Mouse (Mus musculus) forebrain, embryonic 14.5 days (tissue): ENCODE measurements around the gene Daam1. TPM values are rescaled to one million over a fixed set of nuclear protein-coding genes. Genes with fewer than 3 reads are reported as not detected.

ENCODE experiments used
- ATAC-seq: fragments of 200-750 bp; cut with Nextera tagmentation; 2 replicates; pipeline ENCODE4 v1.8.0; 2017; ENCODE audit warnings: mild to moderate bottlenecking, moderate library complexity
- DNase-seq: peaks from one replicate; pipeline ENCODE4 v3.0.0-alpha.2; 2015; ENCODE audit warnings: low spot score
- H3K27ac ChIP-seq: fragments of 300-500 bp; sonication (generic); 2 replicates; pipeline ENCODE4 v1.5.1; 2014; ENCODE audit warnings: low read depth, mild to moderate bottlenecking, control low read depth, low read length, moderate library complexity
- H3K27me3 ChIP-seq: fragments of 300-500 bp; sonication (generic); replicated peaks from 2 replicates; pipeline ENCODE4 v1.6.1; 2014; ENCODE audit warnings: low read length, control low read depth, mixed read lengths; ENCODE audit not compliant: control insufficient read depth, insufficient read depth
- H3K36me3 ChIP-seq: fragments of 300-500 bp; sonication (generic); 2 replicates; pipeline ENCODE4 v1.6.1; 2014; ENCODE audit warnings: low read length, control low read depth; ENCODE audit not compliant: control insufficient read depth, insufficient read depth
- H3K4me1 ChIP-seq: fragments of 300-500 bp; sonication (generic); 2 replicates; pipeline ENCODE4 v1.6.1; 2014; ENCODE audit warnings: antibody characterized with exemption, low read length, control low read depth; ENCODE audit not compliant: control insufficient read depth, insufficient read depth
- H3K4me2 ChIP-seq: fragments of 300-500 bp; sonication (generic); 2 replicates; pipeline ENCODE4 v1.6.1; 2014; ENCODE audit warnings: mild to moderate bottlenecking, control low read depth, low read length
- H3K4me3 ChIP-seq: fragments of 300-500 bp; sonication (generic); 2 replicates; pipeline ENCODE4 v1.5.1; 2014; ENCODE audit warnings: low read depth, low read length, control low read depth
- H3K9ac ChIP-seq: fragments of 300-500 bp; sonication (generic); 2 replicates; pipeline ENCODE4 v1.6.1; 2014; ENCODE audit warnings: mild to moderate bottlenecking, low read length, control low read depth, moderate library complexity
- H3K9me3 ChIP-seq: fragments of 300-500 bp; sonication (generic); replicated peaks from 2 replicates; pipeline ENCODE4 v1.6.1; 2016; ENCODE audit warnings: low read length, control low read depth, mixed read lengths; ENCODE audit not compliant: control insufficient read depth
- WGBS: fragments of 180-500 bp; shearing (Covaris S2); extraction: QIAGEN DNeasy Blood & Tissue Kit; methylation state at CpG from one replicate; pipeline ENCODE4 v1.1.7; 2014; 5-methylcytosine and 5-hydroxymethylcytosine counted together
- polyA plus RNA-seq: library from polyadenylated mRNA; unstranded; fragments of >200 nt; fragmentation: Nextera tagmentation; extraction: Ambion mirVana; gene quantifications from 2 replicates; pipeline ENCODE4 v1.2.1, GENCODE M21; 2014

The Daam1 gene
- polyA plus RNA-seq, 1 experiment from 2014 or later = 29.9 TPM

DNA sequence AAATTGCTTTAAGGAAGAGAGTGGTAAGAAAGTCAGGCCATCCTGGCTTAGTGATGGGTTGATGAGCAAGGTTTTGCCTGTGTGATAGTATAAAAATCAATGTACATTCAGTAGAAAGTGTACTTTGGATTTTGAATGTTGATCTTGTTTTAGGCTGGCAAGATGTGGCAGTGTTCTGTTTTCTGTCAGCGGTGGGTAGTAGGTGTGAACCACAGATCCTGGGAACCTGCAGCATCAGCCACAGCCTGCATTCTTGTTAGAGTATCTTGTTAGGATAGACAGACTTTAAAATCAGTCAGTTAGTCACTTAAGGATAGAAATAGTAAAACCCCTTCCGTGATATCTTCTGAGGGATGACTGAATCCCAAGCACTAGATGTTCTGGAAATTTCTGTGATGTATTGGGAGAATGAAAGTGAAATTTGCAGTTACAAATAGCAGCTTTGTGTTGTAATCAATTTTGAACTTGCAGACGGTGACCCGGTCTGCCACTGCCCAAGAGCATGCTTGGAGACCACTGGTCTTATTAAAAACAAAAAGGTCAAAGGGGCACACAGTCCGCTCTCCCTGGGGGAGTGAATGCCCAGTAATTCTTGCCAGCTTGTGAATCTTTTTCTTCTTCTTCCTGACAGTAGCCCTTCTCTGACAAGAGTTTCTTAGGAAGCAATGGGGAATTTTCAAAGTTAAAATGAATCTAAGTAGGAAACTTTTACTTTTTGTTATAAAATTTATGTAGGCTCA, 17.3 kb downstream of the Daam1 start:
- Histone ChIP-seq H3K4me1 (no peaks in the 10 kb centered on the region), H3K36me3 (no peaks in the 10 kb centered on the region), H3K9me3 (no peaks in the 10 kb centered on the region), H3K27ac (no peak overlapping the region), H3K9ac (no peak overlapping the region), H3K27me3 (no peaks in the 10 kb centered on the region), H3K4me2 (no peak overlapping the region), H3K4me3 (no peak overlapping the region)
- 82% methylated on average over 5 of the region's 5 CpGs for WGBS
- no peak for ATAC-seq
- DNase-seq = no peak

DNA sequence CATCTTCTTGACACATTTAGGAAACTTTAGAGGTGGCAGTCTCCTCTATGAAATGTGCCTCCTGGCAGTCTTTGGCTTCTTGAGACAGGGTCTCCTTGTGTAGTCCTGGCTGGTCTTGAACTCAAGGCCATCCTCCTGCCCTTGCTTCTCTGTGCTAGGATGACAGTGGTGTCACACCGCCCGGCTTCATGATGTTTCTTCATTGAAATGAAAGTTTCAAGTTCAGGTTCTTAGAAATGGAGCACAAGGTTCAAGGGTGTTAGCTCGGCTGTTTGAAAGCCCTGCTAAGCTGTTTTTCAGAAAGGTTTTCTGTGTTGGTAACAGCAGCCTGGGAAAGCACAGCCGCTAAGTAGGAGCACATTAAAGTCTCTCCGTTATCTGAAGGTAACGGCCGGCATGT, 18.2 kb downstream of the Daam1 start:
- ATAC-seq = no peak
- Histone ChIP-seq H3K4me1 (no peaks in the 10 kb centered on the region), H3K9me3 (no peaks in the 10 kb centered on the region), H3K4me2 (no peak overlapping the region), H3K27ac (no peak overlapping the region), H3K9ac (no peak overlapping the region), H3K27me3 (no peaks in the 10 kb centered on the region), H3K36me3 (no peaks in the 10 kb centered on the region), H3K4me3 (no peak overlapping the region)
- no peak for DNase-seq
- 90% methylated on average over 7 of the region's 7 CpGs for WGBS

DNA sequence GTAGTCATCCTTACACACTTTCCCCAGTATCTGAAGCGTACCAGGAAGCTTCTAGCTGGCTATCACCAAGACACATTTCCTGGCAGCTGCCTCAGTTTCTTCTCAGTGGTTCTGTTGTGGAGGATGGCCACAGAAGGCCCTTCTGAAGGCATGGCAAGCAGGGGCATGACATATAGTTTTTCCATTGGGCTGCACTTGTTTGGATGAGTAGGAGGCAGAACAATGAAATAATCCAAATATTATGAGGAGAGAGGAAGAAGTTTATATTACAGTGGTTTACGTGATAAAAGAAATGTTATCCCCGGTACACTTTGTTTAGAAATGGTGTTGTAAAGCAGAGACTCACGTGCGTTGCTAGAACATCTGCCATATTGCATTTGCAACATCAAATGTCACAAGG, 19.3 kb downstream of the Daam1 start:
- no peaks in the 10 kb centered on the region for H3K36me3 ChIP-seq
- DNase-seq (no peak), ATAC-seq (no peak)
- H3K27me3 ChIP-seq = no peaks in the 10 kb centered on the region
- H3K4me3 ChIP-seq = no peak overlapping the region
- 94% methylated on average over 5 of the region's 5 CpGs for WGBS
- H3K9ac ChIP-seq = no peak overlapping the region
- peaks cover 1% of the 10 kb centered on the region for H3K4me1 ChIP-seq
- H3K27ac ChIP-seq = no peak overlapping the region
- H3K9me3 ChIP-seq = no peaks in the 10 kb centered on the region
- H3K4me2 ChIP-seq = no peak overlapping the region

DNA sequence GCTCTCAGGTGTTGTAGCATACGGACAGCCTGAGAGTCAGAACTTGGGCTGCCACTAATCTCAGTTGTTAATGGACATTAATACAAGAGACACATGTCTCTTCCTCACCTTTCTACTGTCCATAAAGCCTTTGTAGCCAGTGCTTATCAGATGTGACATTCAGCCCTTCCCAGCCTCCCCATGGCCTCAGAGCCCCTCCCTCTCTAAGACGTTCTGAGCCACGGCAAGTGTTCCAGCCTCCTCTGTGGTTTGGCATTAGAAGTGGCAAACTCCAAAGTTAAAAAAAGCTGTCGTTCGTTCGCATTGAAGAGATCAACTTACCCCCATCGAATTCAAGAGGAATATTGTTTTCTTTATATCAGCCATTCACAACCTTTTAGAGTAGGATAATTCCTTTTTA, 21.8 kb downstream of the Daam1 start:
- no peak for ATAC-seq
- peaks cover 22% of the 10 kb centered on the region for H3K4me1 ChIP-seq
- H3K27ac ChIP-seq = no peak overlapping the region
- no peak overlapping the region for H3K4me2 ChIP-seq
- DNase-seq = no peak
- 62% methylated on average over 7 of the region's 7 CpGs for WGBS
- no peaks in the 10 kb centered on the region for H3K9me3 ChIP-seq
- H3K9ac ChIP-seq = no peak overlapping the region
- H3K36me3 ChIP-seq = no peaks in the 10 kb centered on the region
- no peak overlapping the region for H3K4me3 ChIP-seq
- no peaks in the 10 kb centered on the region for H3K27me3 ChIP-seq

DNA sequence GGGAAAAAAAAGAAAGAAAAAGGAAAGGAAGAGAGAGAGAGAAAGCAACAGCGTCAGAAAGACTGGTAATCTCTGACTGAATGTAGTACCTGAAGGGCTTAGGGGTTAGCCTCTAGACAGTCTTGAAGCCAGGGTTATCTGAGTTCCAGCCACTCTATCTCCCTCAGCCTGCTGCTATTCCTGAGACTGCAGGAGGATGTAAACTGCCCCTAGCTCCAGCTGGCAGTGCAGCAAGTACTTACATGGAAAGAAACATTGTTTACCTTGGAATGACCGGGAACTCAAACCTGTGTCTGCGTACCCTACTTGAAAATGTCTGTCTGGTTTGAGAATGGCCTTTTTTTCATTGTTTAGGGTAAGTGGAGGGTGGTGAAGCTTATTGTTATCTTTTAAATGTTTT, 22.8 kb downstream of the Daam1 start:
- H3K9me3 ChIP-seq = no peaks in the 10 kb centered on the region
- H3K4me2 ChIP-seq = no peak overlapping the region
- ATAC-seq (no peak), DNase-seq (no peak)
- no peaks in the 10 kb centered on the region for H3K36me3 ChIP-seq
- no peak overlapping the region for H3K27ac ChIP-seq
- H3K27me3 ChIP-seq = no peaks in the 10 kb centered on the region
- peaks cover 24% of the 10 kb centered on the region for H3K4me1 ChIP-seq
- no peak overlapping the region for H3K9ac ChIP-seq
- 99% methylated on average over 3 of the region's 3 CpGs for WGBS
- H3K4me3 ChIP-seq = no peak overlapping the region

DNA sequence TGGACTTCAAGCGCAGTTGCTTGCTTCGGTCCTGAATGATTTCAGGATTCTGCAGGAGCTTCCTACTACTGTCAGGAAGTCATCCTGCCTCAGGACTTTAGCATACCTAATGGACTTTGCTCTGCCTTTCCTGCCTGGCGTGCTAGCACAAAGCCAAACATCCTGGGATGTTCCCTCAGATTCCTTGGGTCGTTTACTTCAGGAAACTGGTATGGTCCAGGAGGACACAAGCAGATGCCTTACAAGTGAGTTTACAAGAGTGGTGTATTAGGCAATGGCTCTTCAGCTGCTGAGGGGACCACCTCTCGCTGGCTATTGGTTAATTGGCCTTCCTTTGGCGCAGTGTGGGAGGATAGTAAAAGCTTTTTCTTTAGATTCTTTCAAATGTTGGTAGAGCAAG, 23.3 kb downstream of the Daam1 start:
- no peak overlapping the region for H3K27ac ChIP-seq
- DNase-seq (no peak), ATAC-seq (no peak)
- H3K9ac ChIP-seq = no peak overlapping the region
- H3K4me1 ChIP-seq = peaks cover 26% of the 10 kb centered on the region
- no peaks in the 10 kb centered on the region for H3K9me3 ChIP-seq
- no peak overlapping the region for H3K4me2 ChIP-seq
- 79% methylated on average over 6 of the region's 6 CpGs for WGBS
- H3K27me3 ChIP-seq = no peaks in the 10 kb centered on the region
- no peak overlapping the region for H3K4me3 ChIP-seq
- H3K36me3 ChIP-seq = no peaks in the 10 kb centered on the region

DNA sequence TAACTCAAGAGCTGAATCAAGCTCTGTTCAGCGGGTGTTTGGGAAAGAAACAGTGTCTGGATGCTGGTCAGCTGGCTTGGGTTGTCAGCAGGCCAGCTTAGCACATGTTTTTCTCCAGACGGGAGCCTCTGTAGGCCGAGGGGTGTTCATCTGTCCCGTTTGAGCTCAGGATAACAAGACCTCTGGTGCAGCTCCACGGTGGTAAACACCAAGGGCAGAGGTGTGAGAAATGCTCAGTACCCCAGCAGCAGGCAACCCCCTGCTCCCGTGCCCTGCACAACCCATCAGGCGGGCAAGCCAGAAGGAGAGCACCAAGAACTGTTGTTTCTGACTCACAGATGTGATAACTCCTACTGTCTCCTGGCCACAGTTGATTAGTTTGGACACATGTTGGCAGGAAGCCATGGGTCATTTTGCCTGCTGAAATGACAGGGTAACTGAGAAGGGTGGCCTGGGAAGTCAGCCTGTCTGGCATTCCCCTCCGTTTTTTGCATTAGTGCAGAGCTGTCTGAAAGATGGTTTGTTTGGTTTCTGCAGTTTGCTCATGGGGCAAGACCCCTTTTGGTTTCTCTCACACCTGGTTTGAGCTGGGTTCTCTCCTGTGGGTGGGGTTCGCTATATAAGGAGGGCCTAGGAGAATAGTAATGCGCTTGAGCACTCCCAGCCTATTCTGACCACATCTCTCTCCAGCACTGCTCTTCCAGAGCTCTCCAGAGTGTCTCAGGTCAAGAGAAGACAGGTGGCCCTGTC, 25.0 kb downstream of the Daam1 start:
- Histone ChIP-seq H3K27ac (peak overlapping the region; percentile 23), H3K4me2 (no peak overlapping the region), H3K4me3 (no peak overlapping the region), H3K27me3 (no peaks in the 10 kb centered on the region), H3K36me3 (peaks cover 9% of the 10 kb centered on the region), H3K4me1 (peaks cover 30% of the 10 kb centered on the region), H3K9me3 (no peaks in the 10 kb centered on the region), H3K9ac (no peak overlapping the region)
- WGBS = 55% methylated on average over 10 of the region's 10 CpGs
- ATAC-seq (peak; percentile 61), DNase-seq (peak; percentile 29)

DNA sequence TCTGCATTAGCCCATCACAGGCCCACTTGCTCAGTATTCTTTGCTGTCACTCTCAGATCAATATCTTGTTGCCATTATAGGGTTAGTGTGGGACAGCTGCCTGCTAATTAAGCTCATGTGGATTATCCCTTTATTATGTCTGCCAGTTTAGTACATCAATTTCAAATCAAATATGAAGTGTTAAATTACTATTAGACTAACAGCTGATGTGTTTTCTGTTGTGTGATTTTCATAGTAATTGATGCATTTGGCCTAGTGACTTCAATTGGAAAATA, 25.5 kb downstream of the Daam1 start:
- peak overlapping the region; percentile 23 for H3K27ac ChIP-seq
- no peak overlapping the region for H3K9ac ChIP-seq
- H3K27me3 ChIP-seq = no peaks in the 10 kb centered on the region
- DNase-seq (peak; percentile 30), ATAC-seq (no peak)
- H3K4me3 ChIP-seq = no peak overlapping the region
- peaks cover 30% of the 10 kb centered on the region for H3K4me1 ChIP-seq
- peaks cover 10% of the 10 kb centered on the region for H3K36me3 ChIP-seq
- no peaks in the 10 kb centered on the region for H3K9me3 ChIP-seq
- H3K4me2 ChIP-seq = no peak overlapping the region

DNA sequence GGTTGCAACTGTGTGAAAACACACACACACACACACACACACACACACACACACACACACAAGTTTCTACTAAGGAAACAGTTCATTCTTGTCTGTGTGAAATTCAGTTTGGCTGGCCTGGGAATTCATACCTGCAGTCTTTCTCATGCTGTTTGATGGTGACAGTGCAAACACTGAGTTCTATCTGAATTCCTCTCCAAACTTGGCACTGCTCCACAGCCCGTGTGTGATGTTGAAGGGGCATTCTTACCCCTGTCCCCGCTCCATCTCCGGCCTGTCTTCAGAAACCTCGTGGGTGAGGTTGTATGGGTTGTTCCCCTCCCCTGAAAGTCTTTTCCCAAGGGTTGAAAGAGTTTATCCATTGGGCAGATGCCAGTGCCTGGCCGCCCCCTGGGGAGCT, 28.2 kb downstream of the Daam1 start:
- no peak overlapping the region for H3K9ac ChIP-seq
- no peak overlapping the region for H3K27ac ChIP-seq
- WGBS = 47% methylated on average over 5 of the region's 5 CpGs
- H3K4me1 ChIP-seq = peaks cover 31% of the 10 kb centered on the region
- ATAC-seq (no peak), DNase-seq (no peak)
- H3K9me3 ChIP-seq = no peaks in the 10 kb centered on the region
- H3K27me3 ChIP-seq = no peaks in the 10 kb centered on the region
- peaks cover 13% of the 10 kb centered on the region for H3K36me3 ChIP-seq
- H3K4me3 ChIP-seq = no peak overlapping the region
- H3K4me2 ChIP-seq = no peak overlapping the region
